Mouse (Mus musculus) left cerebral cortex, adult 2 months (tissue): Measurements from ENCODE around the gene Fhod1. TPM values are rescaled to one million over a fixed set of nuclear protein-coding genes. Genes with fewer than 3 reads are reported as not detected.

Experiments
- DNase-seq, 2 experiments: peaks; one replicate each; pipeline ENCODE4 v3.0.0; 2021 to 2022; ENCODE audit warnings: low spot score in 2 of 2, mixed read lengths in 1 of 2; ENCODE audit errors: extremely low spot score in 1 of 2
- H3K27ac ChIP-seq: fragments of 200-600 bp; 2 replicates; pipeline ENCODE4 v1.8.1; 2022
- H3K4me3 ChIP-seq: fragments of 200-600 bp; 2 replicates; pipeline ENCODE4 v1.8.1; 2022
- CTCF ChIP-seq: fragments of 200-600 bp; IDR thresholded peaks from 2 replicates; pipeline ENCODE4 v1.8.1; 2022; ENCODE audit warnings: antibody characterized with exemption, mild to moderate bottlenecking, moderate library complexity
- intact Hi-C: fragments of 180-260 bp; cut with DNase I; formaldehyde crosslinking; loops from one replicate; pipeline ENCODE4 v1.15.1; 2025
- total RNA-seq, 2 experiments: library from RNA; stranded (reverse); gene quantifications; 2 replicates each; pipeline ENCODE4 v1.2.3; 2021

The Fhod1 gene
- total RNA-seq, 2 experiments from 2014 or later, result 3.5 to 3.7 TPM

GRCm38 (mm10) chr8:105310118-105310517 is 37.6 kb downstream of the Fhod1 start:
- no peak for DNase-seq
- intact Hi-C loops, result no loop called here
- no peak for TF ChIP-seq CTCF
- H3K27ac ChIP-seq, result no peak overlapping the region
- H3K4me3 ChIP-seq, result no peak overlapping the region

GRCm38 (mm10) chr8:105309142-105309847 is 38.5 kb downstream of the Fhod1 start:
- intact Hi-C loops, result no loop called here
- DNase-seq, result no peak
- Histone ChIP-seq H3K27ac (no peak overlapping the region), H3K4me3 (no peak overlapping the region)
- no peak for TF ChIP-seq CTCF

GRCm38 (mm10) chr8:105308428-105308827 is 39.3 kb downstream of the Fhod1 start:
- TF ChIP-seq CTCF, result no peak
- DNase-seq, result no peak
- Histone ChIP-seq H3K27ac (no peak overlapping the region), H3K4me3 (no peak overlapping the region)
- intact Hi-C loops, result no loop called here

GRCm38 (mm10) chr8:105307670-105308069 is 40.1 kb downstream of the Fhod1 start:
- intact Hi-C loops, result no loop called here
- no peak for DNase-seq
- no peak for TF ChIP-seq CTCF
- Histone ChIP-seq H3K4me3 (no peak overlapping the region), H3K27ac (no peak overlapping the region)

GRCm38 (mm10) chr8:105306146-105306691 is 41.5 kb downstream of the Fhod1 start:
- Histone ChIP-seq H3K27ac (peak overlapping the region; percentile 73), H3K4me3 (peak overlapping the region; percentile 35)
- intact Hi-C loops, result no loop called here
- DNase-seq, result no peak
- peak; percentile 33 for TF ChIP-seq CTCF

- Histone ChIP-seq H3K4me3 (peak within 1 kb of the TSS; percentile 35), H3K27ac (peak within 1 kb of the TSS; percentile 73)
- peak; percentile 55 to 61 for DNase-seq
- TF ChIP-seq CTCF, result no peak
- intact Hi-C loops, result no loop called here
Observed at GRCm38 (mm10) chr8:105305211-105306145, 42.3 kb downstream of the Fhod1 start, which contains the start of gene Elmo3. Gene Elmo3, plus strand, starts transcription at chr8:105305601.

- Histone ChIP-seq H3K27ac (peak overlapping the region; percentile 32), H3K4me3 (no peak overlapping the region)
- intact Hi-C loops, result no loop called here
- no peak for TF ChIP-seq CTCF
- DNase-seq, result no peak
Observed at GRCm38 (mm10) chr8:105304325-105305210, 43.2 kb downstream of the Fhod1 start.

- intact Hi-C loops, result no loop called here
- no peak overlapping the region for H3K4me3 ChIP-seq
- no peak for TF ChIP-seq CTCF
- H3K27ac ChIP-seq, result peak overlapping the region; percentile 32
- DNase-seq, result no peak
Observed at GRCm38 (mm10) chr8:105303874-105304273, 43.9 kb downstream of the Fhod1 start.

GRCm38 (mm10) chr8:105303396-105303795 is 44.4 kb downstream of the Fhod1 start:
- Histone ChIP-seq H3K27ac (no peak overlapping the region; the same call in 1 of the 2 replicates), H3K4me3 (no peak overlapping the region)
- no peak for TF ChIP-seq CTCF
- intact Hi-C loops, result no loop called here
- no peak for DNase-seq

GRCm38 (mm10) chr8:105299962-105300361 is 47.8 kb downstream of the Fhod1 start:
- intact Hi-C loops, result no loop called here
- no peak for DNase-seq
- no peak overlapping the region for H3K27ac ChIP-seq
- H3K4me3 ChIP-seq, result no peak overlapping the region
- no peak for TF ChIP-seq CTCF
